Mouse (Mus musculus) urinary bladder, postnatal 10 days (tissue): ENCODE results near the gene Rab3ip.

Experiments used
- DNase-seq: peaks from one replicate; pipeline ENCODE4 v3.0.0; 2022; ENCODE audit warnings: low spot score

Gene Rab3ip

DNA sequence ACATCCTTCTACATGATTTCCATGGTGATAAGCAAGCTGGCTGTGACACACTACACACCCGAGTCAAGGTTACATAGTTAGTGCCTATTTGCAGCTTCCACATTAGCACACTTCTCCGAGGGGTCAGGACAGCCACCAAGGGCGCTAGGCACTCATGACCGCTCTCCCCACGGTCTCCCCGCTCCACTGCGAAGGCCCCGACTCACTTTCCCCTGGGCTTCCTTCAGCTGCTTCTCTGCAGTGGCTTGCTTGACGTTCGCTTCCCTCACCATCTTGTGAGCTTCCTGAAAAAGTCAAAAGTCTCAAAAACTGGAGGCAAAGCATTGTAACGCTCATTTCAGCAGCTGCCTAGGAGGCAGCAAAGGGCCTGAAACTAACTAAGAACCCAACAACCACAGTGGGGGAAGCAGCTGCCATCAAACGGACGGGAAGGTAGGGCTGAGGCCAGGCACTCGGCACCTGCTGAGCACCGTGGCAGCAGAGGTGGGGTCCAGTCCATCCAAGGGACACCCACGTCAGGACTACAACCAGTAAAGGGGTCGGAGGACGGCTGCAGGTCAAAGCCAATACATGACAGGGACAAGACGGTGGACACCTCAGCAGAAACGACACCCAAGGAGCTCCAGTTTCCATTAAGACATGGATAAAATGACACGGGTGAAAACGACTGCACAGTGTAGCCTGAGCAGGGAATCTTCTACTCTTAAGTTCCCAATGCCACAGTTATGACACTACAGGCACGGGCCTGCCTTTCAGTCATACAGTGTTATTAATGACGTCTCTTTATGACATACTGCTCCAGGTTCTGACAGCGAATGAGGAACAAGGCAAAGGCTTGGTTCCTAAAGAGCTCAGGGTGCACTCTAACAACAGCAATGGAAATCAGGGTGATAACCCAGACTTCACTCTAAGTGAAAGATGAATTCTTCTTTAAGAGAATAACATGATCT, 30.9 kb downstream of the Rab3ip start:
- DNase-seq = no peak

DNA sequence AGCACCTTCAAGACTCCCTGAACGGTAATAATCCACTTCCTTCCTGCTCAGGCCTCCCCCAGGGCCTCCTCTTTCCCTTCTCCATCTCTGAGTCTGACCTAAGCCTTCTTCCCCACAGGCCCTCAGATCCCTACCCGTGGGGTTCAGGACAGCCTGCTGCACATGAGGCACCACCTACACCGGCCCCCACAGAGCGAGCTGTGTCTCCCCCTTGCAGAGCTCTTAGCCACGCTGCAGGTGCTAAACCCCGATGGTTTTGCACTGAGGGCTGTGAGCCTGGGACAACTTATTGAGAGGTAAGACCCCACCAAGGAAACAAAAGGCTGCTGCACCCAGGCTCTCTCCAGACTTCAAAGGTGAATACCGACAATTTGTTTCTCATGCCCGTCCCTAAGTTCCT, 34.0 kb downstream of the Rab3ip start:
- no peak for DNase-seq

DNA sequence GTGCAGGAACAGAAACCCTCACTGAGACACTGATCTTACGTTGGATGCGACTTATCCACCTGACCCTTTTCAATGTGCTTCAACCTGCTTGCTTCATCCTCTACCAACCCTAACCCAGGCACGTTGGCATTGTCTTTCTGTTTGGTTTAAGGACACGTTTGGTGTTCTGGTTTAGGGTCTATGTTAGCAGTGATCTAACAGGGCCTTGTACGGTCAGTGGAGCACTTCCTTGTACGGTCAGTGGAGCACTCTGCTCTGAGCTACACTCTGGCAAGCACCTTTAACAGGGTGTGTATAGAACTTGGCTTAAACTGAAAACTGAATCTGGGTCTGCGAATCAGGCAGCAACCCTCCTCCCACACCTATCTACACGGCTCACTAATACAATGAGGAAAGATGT, 35.3 kb downstream of the Rab3ip start:
- DNase-seq = no peak

DNA sequence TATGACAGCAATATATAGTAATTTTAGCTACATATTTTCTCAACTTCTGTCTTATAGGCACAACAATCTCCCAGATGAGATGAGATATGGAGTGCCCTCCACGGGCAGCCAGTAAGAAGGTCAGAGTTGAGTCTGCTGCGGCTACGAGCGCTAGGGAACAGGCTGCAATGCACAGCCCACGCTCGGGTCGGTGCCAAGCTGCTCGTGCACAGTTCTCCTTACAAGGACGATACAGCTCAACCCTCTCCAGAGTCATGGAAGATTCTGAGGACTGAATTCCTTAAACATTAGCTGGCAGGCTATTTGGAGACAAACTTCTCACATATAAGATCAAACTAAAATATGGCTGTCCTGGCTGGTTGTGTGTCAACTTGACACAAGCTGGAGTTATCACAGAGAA, 36.0 kb downstream of the Rab3ip start:
- no peak for DNase-seq

DNA sequence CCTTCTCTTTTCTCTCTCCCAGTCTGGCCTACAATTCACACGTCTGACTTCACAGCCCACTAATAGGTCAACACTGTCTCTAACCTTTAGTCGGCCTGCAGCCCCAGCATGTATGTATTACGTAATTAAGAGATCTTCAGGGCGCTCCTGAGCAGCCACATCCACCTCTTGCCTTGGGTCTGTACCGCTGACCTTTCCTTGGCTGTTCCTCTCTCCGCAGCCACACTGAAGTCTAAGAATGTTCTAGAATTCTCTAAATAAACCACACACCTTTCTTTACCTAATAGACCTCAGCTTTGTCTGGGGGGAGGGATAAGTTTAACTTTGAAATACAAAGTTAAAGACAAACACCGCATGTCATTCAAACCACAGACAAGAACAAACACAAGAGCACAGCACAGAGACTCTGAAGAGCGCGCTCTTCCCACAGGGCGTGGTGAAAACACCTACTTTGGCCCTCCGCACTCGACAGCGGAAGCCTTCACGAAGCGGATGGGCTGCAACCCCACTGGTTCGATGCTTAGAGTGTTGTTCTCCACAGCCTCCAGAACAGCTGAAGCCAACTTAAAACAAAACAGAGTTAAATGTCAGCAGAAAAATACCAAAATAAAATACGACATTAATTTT, 36.8 kb downstream of the Rab3ip start:
- no peak for DNase-seq

DNA sequence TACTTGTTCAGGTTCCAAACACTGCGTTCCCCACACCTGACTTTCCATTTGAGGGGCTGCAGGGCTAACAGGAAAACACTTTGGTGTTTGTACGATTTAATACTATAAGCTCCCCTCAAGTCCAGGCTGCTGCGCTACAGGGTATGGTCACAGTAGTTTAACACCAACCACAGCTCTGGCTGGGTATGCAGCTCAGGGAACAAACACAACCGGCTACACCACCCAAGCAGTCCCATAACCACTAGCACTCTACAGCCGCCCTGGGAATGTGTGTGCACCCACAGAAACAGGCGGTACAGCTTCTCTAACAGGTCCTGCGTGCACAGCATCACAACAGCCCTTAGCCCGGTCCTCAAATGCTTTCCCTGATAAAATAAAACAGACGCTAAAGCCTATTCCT, 37.7 kb downstream of the Rab3ip start:
- no peak for DNase-seq

DNA sequence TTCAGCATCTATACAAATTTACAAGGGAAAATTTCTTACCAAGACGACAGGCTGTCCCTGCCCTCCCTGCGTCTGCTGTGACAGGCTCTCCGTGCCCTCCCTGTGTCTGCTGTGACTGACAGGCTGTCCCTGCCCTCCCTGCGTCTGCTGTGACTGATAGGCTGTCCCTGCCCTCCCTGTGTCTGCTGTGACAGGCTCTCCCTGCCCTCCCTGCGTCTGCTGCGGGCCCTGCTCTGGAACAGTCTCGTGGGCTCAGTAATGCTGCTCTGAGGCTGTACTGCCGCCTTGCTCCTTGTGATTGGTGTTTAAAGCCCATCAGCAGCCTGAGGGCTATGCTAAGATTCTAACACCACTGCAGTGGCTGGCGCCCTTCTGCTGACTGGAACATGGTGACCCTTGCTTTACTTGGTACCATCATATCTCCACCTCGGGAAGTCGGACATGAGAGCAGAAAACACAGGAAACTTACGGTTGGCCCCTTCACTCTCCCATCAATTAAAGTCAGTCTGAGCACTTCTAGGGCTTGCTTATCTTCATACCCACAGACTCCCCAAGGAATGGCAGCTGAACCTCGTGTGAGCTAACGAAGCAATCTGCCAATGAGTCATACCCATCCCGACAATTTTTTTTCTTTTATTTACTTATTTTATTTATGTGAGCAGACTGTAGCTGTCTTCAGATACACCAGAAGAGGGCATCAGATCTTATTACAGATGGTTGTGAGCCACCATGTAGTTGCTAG, 41.5 kb downstream of the Rab3ip start:
- no peak for DNase-seq

DNA sequence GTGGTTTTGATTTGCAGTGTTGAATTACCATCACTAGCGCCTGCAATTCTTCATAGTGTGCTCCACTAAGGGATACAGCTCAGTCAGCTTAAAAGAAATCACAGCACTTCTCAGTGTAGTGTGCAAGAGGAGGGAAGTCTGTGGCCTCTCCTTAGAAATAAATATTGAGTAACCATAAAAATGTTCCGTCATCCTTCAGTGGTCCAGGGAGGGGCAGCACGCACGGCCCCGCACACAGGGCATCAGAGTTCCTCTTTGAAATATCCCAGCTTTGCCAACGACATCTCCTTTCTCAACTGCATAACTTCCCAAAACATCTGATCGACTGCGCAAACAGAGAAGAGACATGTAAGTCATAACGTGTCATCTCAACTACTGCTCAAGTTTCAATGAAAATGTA, 43.8 kb downstream of the Rab3ip start:
- no peak for DNase-seq

DNA sequence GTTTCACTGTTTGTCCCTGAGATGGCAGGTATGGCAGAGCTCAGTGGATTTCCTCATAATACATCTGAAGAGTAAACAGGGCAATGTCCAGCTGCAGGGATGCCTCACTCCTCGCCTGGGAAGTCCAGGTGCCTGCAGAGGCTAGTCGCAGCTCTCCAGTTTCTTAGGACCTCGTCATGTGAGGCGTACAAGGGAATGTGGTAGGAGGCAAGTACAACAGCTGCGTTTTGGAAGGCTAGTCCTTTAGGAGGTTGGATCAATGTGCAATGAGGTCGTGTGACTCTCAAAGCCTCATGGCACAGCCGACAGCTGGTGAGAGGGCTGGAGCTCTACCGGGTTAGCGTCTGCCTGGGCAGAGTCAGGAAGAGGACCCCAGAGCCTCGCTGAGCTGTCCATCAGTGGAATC, 46.1 kb downstream of the Rab3ip start:
- DNase-seq = no peak

DNA sequence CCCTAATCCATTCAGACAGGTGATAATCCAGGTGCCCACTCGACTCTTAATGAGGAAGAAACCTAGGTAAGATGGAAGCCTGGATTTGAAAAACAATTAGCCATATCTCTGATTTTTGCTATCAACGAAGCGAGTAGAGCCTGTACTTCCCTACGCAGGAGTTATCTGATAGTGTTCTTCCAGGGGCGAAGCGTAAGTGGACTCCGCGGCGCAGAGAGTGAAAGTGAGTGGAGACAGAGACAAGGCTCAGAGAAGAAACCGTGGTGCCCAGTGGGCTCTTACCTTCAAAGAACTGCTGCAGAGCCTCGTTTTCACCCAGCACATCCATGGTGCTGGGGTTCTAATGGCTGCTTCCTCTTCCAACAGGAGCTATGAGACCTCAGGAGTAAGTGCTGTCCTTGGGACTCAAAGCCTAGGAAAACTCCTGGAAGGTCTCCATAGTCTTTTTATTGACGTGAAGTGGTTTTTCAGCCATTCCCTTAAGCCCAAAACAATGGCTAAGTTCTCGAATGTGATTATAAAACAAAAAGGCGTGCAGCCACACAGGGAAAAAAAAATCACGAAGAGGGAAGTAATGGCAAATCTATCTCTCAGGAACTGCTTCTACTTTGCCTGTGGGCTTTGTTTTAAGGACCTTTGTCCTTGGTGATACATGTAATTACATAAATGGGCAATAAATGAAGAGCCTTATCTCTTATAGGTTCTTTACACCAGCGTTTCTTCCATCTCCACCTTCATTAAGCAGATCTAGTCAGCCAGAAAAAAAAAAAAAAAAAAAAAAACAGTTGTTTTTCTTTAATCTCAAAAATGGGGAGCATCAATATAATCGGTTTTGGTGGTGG, 54.0 kb downstream of the Rab3ip start, which contains the start of gene Myrfl:
Gene Myrfl, minus strand, starts transcription at position 584 of the 842 bp plus-strand sequence.
- no peak for DNase-seq

DNA sequence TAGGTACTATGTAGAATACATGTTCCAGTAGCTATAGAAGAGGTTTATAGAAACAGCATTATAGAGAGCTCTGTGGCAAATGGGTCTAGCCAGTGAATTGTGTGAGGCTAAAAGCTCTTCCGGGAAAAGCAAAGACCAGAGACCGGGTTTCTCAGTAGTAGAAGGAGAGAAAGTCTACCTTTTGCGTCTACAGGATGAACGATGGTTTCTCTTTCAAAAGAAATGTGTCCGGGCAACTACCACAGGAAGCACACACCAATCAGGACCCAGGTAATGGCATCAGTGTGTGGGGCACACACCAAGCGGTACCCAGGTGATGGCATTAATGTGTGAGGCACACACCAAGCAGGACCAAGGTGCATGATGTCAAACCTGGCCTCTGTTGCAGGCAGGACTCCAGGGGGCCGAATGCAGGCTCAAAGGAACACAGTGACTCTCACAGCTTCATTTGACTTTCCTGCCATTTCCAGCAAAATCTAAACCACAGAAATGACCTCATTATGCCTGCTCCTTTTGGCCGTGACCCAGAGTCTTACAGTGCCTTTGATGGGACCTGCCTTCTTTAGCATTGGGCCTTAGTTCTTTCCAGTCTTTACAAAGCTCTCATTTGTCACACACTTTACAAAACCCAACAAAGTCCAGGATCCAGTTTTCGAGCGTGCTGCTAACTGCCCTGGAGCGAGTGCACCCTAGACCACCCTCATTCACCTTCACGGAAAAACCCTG, 55.3 kb downstream of the Rab3ip start:
- no peak for DNase-seq

DNA sequence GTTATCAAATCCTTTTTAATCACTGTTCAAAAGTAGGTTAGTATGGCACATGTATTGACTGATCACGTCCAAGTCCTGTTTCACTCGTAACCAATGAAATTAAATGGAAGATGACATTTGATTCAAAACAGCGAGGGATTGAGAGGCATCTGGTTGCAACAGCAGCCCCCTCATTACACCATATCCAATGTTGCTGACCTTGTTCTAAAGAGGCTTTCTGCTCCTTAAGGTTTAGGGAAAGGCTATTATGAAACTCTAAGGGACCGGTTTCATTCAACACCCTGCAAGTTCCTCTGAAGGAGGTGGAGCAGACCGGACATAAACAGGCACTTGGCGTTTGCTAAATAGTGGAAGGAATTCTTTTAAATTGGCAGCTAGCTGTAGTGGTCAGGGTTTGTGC, 56.0 kb downstream of the Rab3ip start:
- no peak for DNase-seq

DNA sequence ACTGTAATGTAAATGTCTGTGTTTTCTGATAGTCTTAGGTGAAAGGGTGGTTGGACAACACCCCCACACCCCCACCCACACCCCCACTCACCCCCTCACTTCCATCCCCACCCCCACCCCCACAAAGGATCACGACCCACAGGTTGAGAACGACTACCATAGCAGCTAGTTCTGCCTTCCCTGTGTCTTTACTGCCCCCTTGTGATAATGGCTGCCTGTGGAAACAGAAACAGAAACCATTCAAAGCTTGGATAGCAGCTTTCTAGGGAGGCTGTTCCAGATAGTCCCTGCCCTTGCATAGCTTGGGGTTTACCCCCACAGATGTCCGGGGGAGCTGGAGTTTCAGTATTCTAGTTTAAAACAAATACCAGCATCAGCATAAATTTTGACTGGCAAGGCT, 56.8 kb downstream of the Rab3ip start:
- no peak for DNase-seq

DNA sequence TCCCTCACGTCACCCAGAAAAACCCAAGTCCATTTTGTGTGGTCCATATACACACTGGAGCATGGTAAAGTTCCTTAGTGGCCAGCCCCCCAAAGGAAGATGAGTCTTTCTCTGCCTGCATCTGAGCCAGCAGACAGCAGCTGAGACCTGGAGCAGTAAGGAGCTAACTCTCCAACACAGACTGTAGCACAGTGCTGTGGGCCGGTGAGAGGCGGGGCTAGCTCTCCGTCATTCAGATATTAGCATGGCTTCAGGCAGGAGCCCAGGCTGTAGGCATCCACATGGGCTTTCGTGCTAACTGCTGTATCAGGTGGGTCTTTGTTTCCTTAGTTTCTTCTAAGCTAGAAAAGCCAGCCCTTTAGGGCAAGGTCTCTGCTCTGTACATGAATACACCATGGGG, 60.0 kb downstream of the Rab3ip start:
- no peak for DNase-seq

DNA sequence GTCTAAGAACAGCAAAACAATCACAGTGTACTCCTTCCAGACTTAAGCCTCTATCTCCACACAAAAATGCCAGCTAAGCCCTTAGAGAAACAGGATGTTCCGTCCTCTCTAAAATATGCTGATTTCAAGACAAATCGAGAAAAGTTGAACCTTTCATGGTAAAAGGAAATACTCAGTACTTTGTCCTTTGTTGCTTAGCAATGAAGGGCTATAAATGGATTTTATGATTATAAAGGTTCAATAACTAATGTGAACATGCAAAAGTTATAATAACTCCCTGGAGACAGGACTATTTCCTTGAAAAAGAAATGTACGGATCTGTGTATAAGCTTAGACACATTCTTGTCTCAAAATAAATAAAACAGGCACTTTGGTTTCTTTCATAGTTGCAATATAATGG, 66.0 kb downstream of the Rab3ip start:
- DNase-seq = no peak

DNA sequence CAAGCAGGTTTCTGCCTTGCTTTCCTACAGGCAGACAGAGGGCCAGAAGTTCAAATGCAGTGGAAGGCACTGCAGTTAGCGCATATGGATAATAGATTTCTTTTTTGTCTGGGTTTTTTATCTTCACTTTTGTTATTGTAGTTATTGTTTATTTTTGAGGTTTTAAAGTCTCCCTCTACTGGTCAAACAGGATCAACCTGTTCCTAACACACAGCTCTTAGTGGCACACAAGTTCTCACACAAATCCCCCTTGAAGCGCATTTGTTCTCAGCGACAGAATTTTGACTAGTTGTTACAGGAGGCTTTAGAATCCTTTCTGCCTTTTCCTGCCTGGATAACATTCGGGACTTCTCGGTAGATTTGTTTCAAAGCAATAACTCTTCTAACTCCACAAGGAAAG, 67.0 kb downstream of the Rab3ip start:
- no peak for DNase-seq

DNA sequence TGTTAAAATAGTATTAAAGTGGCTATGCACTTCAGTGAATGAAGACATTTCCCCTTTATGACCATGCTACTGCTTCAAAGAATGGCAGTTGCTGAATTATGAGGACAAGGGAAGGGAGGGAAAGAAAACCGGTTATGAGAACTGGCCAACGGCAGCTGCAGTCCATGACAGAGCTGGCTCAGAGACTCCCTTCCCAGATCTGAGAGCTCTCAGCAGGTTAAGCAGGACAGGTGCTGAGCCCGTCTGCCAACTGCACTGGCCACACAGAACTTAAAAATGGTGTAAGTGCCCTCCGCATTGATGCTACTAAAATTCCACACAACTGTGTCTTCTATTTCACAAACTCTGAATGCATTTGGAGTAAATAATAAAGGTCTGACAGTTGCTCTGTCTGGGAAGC, 73.1 kb downstream of the Rab3ip start:
- DNase-seq = no peak

DNA sequence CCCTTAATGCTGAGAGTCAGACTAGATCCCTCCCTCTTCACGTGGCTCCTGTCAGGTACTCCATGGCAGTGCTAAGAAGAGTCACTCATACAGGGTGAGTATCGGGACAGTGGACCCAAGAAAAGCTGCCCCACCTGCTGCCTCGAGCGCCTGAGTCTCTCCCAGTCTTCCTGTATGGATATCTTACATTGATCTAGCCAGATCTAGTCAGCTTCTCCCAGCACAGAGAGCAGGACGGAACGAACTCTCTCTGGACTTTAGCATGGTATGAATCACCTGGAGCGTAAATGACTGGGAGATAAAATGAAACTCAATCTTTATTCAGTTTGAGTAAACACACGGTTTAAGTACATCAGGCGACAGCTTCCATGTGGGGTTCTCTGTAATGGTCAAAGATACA, 76.1 kb downstream of the Rab3ip start:
- no peak for DNase-seq

DNA sequence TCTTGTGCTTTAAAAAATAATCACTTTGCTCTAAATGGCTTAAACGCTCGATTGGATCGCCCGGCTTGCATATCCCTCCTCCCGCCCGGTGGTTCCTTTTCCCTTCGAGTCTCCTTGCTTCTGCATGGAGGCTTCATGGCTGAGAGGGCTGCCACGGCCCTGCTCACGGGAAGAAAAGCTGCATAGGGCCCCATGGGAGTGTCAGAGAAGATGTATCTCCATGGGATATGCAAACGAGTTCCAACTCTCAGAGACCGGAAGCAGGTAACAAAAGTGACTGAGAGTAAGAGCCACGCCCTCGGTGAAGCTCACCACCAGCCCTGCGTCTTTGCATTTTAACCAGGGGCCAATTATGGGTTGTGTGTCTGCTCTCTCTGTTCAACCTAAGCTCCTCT, 78.6 kb downstream of the Rab3ip start:
- DNase-seq = no peak

DNA sequence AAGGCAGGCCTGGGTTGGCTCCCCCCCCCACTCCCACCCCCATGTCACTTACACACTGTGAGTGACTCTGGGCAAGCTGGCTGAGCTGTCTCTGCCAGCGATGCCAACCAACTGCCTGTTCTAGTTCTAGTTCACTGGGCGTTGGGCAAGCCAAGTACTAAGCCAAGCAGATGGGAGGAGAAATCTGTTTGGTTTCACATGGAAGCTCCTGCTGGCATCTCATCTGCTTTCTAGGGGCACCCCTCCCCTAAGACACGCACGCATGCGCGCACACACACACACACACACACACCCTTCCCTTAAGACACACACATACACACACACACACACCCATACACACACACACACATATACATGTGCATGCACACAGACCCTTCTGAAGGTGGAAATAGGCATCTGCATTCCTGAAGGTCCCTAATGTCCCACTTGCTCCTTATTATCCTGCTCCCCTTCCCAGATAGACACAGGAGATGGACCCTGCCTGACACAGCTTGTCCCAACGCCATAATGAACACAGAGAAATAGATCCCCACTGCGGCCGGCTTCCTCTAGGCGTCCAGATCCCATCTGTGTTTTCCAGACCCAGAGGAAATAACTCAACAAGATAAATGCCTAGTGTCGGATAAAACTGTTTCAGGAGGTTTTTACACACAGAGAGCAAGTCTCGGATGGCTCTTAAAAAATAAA, 79.1 kb downstream of the Rab3ip start:
- DNase-seq = no peak

DNA sequence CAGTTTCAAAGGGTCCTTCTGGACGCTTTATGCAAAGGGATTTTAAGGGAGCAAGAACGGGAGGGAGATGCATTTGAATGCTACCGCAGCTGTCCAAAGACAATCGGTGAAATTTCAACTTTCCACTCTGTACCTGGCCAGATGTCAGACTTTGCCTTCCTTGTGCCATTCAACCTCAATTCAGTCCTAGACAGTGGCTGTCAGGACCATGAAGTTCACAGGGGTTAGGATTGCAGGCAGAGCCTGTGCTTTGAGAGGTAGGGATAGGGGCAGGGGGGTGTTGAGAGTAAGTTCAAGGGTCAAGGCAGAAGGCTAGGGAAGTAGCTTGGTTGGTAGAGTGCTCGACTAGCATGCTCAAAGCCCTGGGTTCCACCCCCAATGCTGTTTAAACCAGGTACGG, 79.8 kb downstream of the Rab3ip start:
- no peak for DNase-seq
